In genomic region chr11:93097001-93097400, GRCm38 (mm10) we compare ENCODE assay signal across 9 mouse cellular contexts. TPM values are rescaled to one million over a fixed set of nuclear protein-coding genes. Genes with fewer than 3 reads are reported as not detected.
DNase-seq lines count a peak whose midpoint lies in the region; ATAC-seq lines count a peak whose summit lies in the region.
"Had no signal": no experiment of that assay in that cellular context is flagged by ENCODE, and none has a peak within 500 bp of the region (broad histone marks: within the 10 kb centered on the region; RNA-seq: fewer than 3 reads in every experiment).

No protein-coding gene starts in this region.

- no peaks in the 10 kb centered on the region for H3K9me3 ChIP-seq in heart, embryonic 10.5 days
- H3K9me3 ChIP-seq in neural tube, embryonic 11.5 days (ENCODE audit: control insufficient read depth, low read length): no peaks in the 10 kb centered on the region

- no peak overlapping the region for H3K4me3 ChIP-seq in heart, embryonic 10.5 days
- H3K4me3 ChIP-seq in neural tube, embryonic 11.5 days (ENCODE audit: low read depth, low read length): no peak overlapping the region

- intact Hi-C loops in heart, postnatal 25 days (cut with DNase I): no loop called here
- intact Hi-C loops in gastrocnemius, postnatal 36 days (cut with DNase I): no loop called here

- peaks cover 19% of the 10 kb centered on the region for H3K4me1 ChIP-seq in heart, embryonic 10.5 days
- H3K4me1 ChIP-seq in neural tube, embryonic 11.5 days (ENCODE audit: control insufficient read depth, insufficient read depth, low read length): peaks cover 6% of the 10 kb centered on the region; the same call in 1 of the 2 replicates

- H3K27ac ChIP-seq in heart, embryonic 10.5 days: no peak overlapping the region
- no peak overlapping the region for H3K27ac ChIP-seq in neural tube, embryonic 11.5 days (ENCODE audit: low read depth, low read length)

- ATAC-seq in neural tube, embryonic 11.5 days (ENCODE audit: insufficient read depth, low FRiP score, low TSS enrichment): no peak

- peak; percentile 77 for DNase-seq in heart, embryonic 10.5 days (ENCODE audit: low spot score)
- DNase-seq in heart, postnatal 25 days (ENCODE audit: low spot score): no peak
- DNase-seq in Muller cell, postnatal 12 days (ENCODE audit: inconsistent ontology term): peak; percentile 62
- DNase-seq in embryo, embryonic 9.5 days (ENCODE audit: extremely low spot score): peak; percentile 61
- DNase-seq in kidney, postnatal 10 days: peak; percentile 78
- DNase-seq in neural tube, embryonic 11.5 days (ENCODE audit: low spot score): peak; percentile 65
- no peak for DNase-seq in gastrocnemius, postnatal 36 days
- DNase-seq in c-Kit-positive CD71-positive TER-119-positive erythroid progenitor cells, embryonic 14.5 days (ENCODE audit: low spot score): no peak

- peaks cover 50% of the 10 kb centered on the region for H3K27me3 ChIP-seq in heart, embryonic 10.5 days (ENCODE audit: insufficient read depth, poor library complexity, severe bottlenecking)
- peaks cover 34% of the 10 kb centered on the region for H3K27me3 ChIP-seq in neural tube, embryonic 11.5 days (ENCODE audit: control insufficient read depth, insufficient read depth, low read length)

- WGBS in heart, embryonic 10.5 days: 1% methylated on average over 6 of the region's 6 CpGs
- WGBS in neural tube, embryonic 11.5 days: under 1% methylated on average over 6 of the region's 6 CpGs

- H3K9ac ChIP-seq in neural tube, embryonic 11.5 days (ENCODE audit: low read length): no peak overlapping the region

- no peak overlapping the region; the same call in 1 of the 2 replicates for H3K4me2 ChIP-seq in neural tube, embryonic 11.5 days (ENCODE audit: low read depth)

- no peaks in the 10 kb centered on the region for H3K36me3 ChIP-seq in heart, embryonic 10.5 days
- no peaks in the 10 kb centered on the region for H3K36me3 ChIP-seq in neural tube, embryonic 11.5 days (ENCODE audit: control insufficient read depth, insufficient read depth, low read length)

RNA-seq across cellular contexts. Expression of gene Car10, which starts 0.8 kb away (rescaled TPM):
- polyA plus RNA-seq in heart, embryonic 10.5 days (2016; fragmentation: Nextera tagmentation; extraction: Ambion mirVana): 0.09 TPM in 1 of 2 replicates, not detected in the other
- total RNA-seq in heart, postnatal 25 days (2021): not detected
- polyA plus RNA-seq in neural tube, embryonic 11.5 days (2014; fragmentation: Nextera tagmentation; extraction: Ambion mirVana): 3.0 and 3.6 TPM in 2 replicates
- total RNA-seq in gastrocnemius, postnatal 36 days (2021): not detected
- total RNA-seq: liver, adult 2 months had no signal
- polyA plus RNA-seq: liver, adult 2 months had no signal

Comparison
In these comparisons a context has a peak if more than half of its experiments do, and no peak if none do; other contexts are left out.
1. DNase-seq: peak in heart, embryonic 10.5 days (single experiment), Muller cell, postnatal 12 days (single experiment), embryo, embryonic 9.5 days (single experiment), kidney, postnatal 10 days (single experiment) and neural tube, embryonic 11.5 days (single experiment); none in heart, postnatal 25 days (single experiment), gastrocnemius, postnatal 36 days (0 of 2) and c-Kit-positive CD71-positive TER-119-positive erythroid progenitor cells, embryonic 14.5 days (single experiment).